Mouse (Mus musculus): Measurements from ENCODE around the gene Armc9. TPM values are rescaled to one million over a fixed set of nuclear protein-coding genes. Genes with fewer than 3 reads are reported as not detected.

Gene Armc9
- total and polyA plus RNA-seq, 3 experiments = 7.2 to 12.0 TPM; not detected in 1

GRCm38 (mm10) chr1:86189034-86189702, 34.6 kb downstream of the Armc9 start:
- no peaks in the 10 kb centered on the region for H3K9me3 ChIP-seq (replicated peaks; ENCODE audit: insufficient read depth, low read length)
- H3K79me2 ChIP-seq (ENCODE audit: control insufficient read depth, insufficient read depth, low read length, poor library complexity) = no peaks in the 10 kb centered on the region
- no peaks in the 10 kb centered on the region for H3K4me1 ChIP-seq (ENCODE audit: control insufficient read depth in 1 of 2, insufficient read depth in 2 of 2, low read length in 2 of 2)
- peak; percentile 52 for TF ChIP-seq SMC3 (IDR thresholded peaks at IDR 0.05; ENCODE audit: low read depth, low read length)
- TF ChIP-seq USF2 (IDR thresholded peaks at IDR 0.05; ENCODE audit: borderline replicate concordance in 1 of 2, insufficient read depth in 1 of 2, low read depth in 1 of 2, low read length in 2 of 2) = no peak
- peak; percentile 42 for TF ChIP-seq RAD21 (IDR thresholded peaks at IDR 0.05; ENCODE audit: low read depth, low read length)
- no peak for TF ChIP-seq JUND (IDR thresholded peaks at IDR 0.05; ENCODE audit: low read depth, low read length)
- peak; percentile 7 to 46 (median 17); a peak in 2 of 6 replicates for TF ChIP-seq CTCF (IDR thresholded peaks at IDR 0.05 in 2 of 3, conservative IDR thresholded peaks at IDR 0.05 in 1 of 3; ENCODE audit: control insufficient read depth in 1 of 3, insufficient read depth in 1 of 3, low read depth in 2 of 3, low read length in 3 of 3, poor library complexity in 1 of 3, severe bottlenecking in 1 of 3)
- 0 out of 2 replicates have a peak, but pooled peaks have one; percentile 25 for TF ChIP-seq ZC3H11A (IDR thresholded peaks at IDR 0.05; ENCODE audit: low read depth, low read length)
- H3K27me3 ChIP-seq (ENCODE audit: control insufficient read depth in 1 of 2, insufficient read depth in 2 of 2, low read length in 2 of 2) = no peaks in the 10 kb centered on the region
- H3K9ac ChIP-seq (ENCODE audit: control insufficient read depth, low read depth, low read length, poor library complexity, severe bottlenecking) = no peak overlapping the region
- peak; percentile 17 for DNase-seq (ENCODE audit: low read depth, low spot score)
- H3K27ac ChIP-seq (ENCODE audit: control insufficient read depth, low read depth, low read length) = no peak overlapping the region
- no peak overlapping the region for H3K4me3 ChIP-seq (ENCODE audit: control insufficient read depth in 1 of 2, insufficient read depth in 1 of 2, low read depth in 2 of 2, low read length in 2 of 2)
- no peaks in the 10 kb centered on the region; a peak in 1 of 4 replicates for H3K36me3 ChIP-seq (ENCODE audit: control insufficient read depth in 1 of 2, insufficient read depth in 2 of 2, low read length in 2 of 2)

DNA sequence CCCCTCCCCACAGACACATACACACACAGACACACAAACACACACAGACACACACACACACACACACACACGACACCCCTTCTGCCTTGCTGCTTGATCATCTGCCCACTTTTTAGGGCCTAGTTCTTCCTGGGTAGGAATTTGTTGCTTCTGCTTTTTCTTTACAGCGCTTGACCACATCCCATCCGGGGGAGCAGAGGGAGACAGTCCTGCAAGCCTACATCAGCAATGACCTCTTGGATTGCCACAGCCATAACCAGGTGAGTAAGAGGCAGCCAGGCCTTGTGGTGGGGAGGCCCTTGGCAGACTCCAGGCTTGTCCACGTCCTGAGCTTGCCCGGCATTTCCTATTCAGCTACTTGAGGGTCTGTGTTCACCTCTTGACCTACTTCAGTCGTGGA, 36.3 kb downstream of the Armc9 start:
- Histone ChIP-seq H3K36me3 (ENCODE audit: control insufficient read depth in 1 of 2, insufficient read depth in 2 of 2, low read length in 2 of 2) (no peaks in the 10 kb centered on the region; a peak in 1 of 4 replicates), H3K9me3 (replicated peaks; ENCODE audit: insufficient read depth, low read length) (no peaks in the 10 kb centered on the region), H3K79me2 (ENCODE audit: control insufficient read depth, insufficient read depth, low read length, poor library complexity) (no peaks in the 10 kb centered on the region), H3K27ac (ENCODE audit: control insufficient read depth, low read depth, low read length) (no peak overlapping the region), H3K4me1 (ENCODE audit: control insufficient read depth in 1 of 2, insufficient read depth in 2 of 2, low read length in 2 of 2) (no peaks in the 10 kb centered on the region), H3K4me3 (ENCODE audit: control insufficient read depth in 1 of 2, insufficient read depth in 1 of 2, low read depth in 2 of 2, low read length in 2 of 2) (no peak overlapping the region), H3K9ac (ENCODE audit: control insufficient read depth, low read depth, low read length, poor library complexity, severe bottlenecking) (no peak overlapping the region), H3K27me3 (ENCODE audit: control insufficient read depth in 1 of 2, insufficient read depth in 2 of 2, low read length in 2 of 2) (no peaks in the 10 kb centered on the region)
- TF ChIP-seq NELFE (IDR thresholded peaks at IDR 0.05; ENCODE audit: low read depth, low read length) (no peak), JUND (IDR thresholded peaks at IDR 0.05; ENCODE audit: low read depth, low read length) (no peak)
- DNase-seq (ENCODE audit: low read depth, low spot score) = no peak

DNA sequence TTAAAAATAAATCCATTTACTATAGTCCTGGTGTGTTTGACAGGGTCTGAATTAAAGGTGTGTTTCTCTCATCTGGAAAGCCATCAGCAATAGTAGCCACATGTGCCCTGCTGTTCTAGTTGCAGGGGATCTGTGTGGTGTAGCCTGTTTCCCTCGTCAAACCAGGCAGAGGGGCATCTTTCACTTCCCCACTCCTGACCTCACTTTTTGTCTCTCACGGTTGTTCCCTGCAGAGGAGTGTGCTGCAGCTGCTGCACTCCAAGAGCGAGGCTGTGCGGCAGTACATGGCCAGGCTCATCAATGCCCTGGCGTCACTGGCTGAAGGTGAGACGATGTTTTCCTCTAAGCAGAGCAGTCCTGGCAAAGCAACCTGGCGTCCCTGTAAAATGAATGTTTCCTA, 39.5 kb downstream of the Armc9 start:
- H3K79me2 ChIP-seq (ENCODE audit: control insufficient read depth, insufficient read depth, low read length, poor library complexity) = no peaks in the 10 kb centered on the region
- no peak for DNase-seq (ENCODE audit: low read depth, low spot score)
- H3K9ac ChIP-seq (ENCODE audit: control insufficient read depth, low read depth, low read length, poor library complexity, severe bottlenecking) = no peak overlapping the region
- H3K9me3 ChIP-seq (replicated peaks; ENCODE audit: insufficient read depth, low read length) = no peaks in the 10 kb centered on the region
- no peaks in the 10 kb centered on the region; a peak in 1 of 4 replicates for H3K36me3 ChIP-seq (ENCODE audit: control insufficient read depth in 1 of 2, insufficient read depth in 2 of 2, low read length in 2 of 2)
- TF ChIP-seq CHD2 (IDR thresholded peaks at IDR 0.05; ENCODE audit: low read length) (no peak), KAT2A (conservative IDR thresholded peaks at IDR 0.05; ENCODE audit: low read depth, low read length) (no peak), MXI1 (IDR thresholded peaks at IDR 0.05; ENCODE audit: low read depth, low read length) (no peak), JUND (IDR thresholded peaks at IDR 0.05; ENCODE audit: low read depth, low read length) (no peak), SIN3A (IDR thresholded peaks at IDR 0.05; ENCODE audit: low read length) (no peak), GABPA (IDR thresholded peaks at IDR 0.05; ENCODE audit: low read depth, low read length) (no peak)
- no peaks in the 10 kb centered on the region for H3K4me1 ChIP-seq (ENCODE audit: control insufficient read depth in 1 of 2, insufficient read depth in 2 of 2, low read length in 2 of 2)
- no peak overlapping the region for H3K4me3 ChIP-seq (ENCODE audit: control insufficient read depth in 1 of 2, insufficient read depth in 1 of 2, low read depth in 2 of 2, low read length in 2 of 2)
- H3K27ac ChIP-seq (ENCODE audit: control insufficient read depth, low read depth, low read length) = no peak overlapping the region
- no peaks in the 10 kb centered on the region for H3K27me3 ChIP-seq (ENCODE audit: control insufficient read depth in 1 of 2, insufficient read depth in 2 of 2, low read length in 2 of 2)
